Mouse (Mus musculus) stomach, postnatal 0 days (tissue): ENCODE results near the gene Ltb4r2. TPM values are rescaled to one million over a fixed set of nuclear protein-coding genes. Genes with fewer than 3 reads are reported as not detected.

Experiments
- ATAC-seq: fragments of 200-750 bp; cut with Nextera tagmentation; 2 replicates; pipeline ENCODE4 v1.8.0; 2017; ENCODE audit not compliant: low FRiP score, low TSS enrichment
- DNase-seq: peaks from one replicate; pipeline ENCODE4 v3.0.0-alpha.2; 2016; ENCODE audit warnings: low spot score
- H3K27ac ChIP-seq: fragments of 300-500 bp; sonication (generic); replicated peaks from 2 replicates; pipeline ENCODE4 v1.5.1; 2014; ENCODE audit warnings: mild to moderate bottlenecking, control low read depth
- H3K27me3 ChIP-seq: fragments of 300-500 bp; sonication (generic); 2 replicates; pipeline ENCODE4 v1.6.1; 2014; ENCODE audit warnings: low read length; ENCODE audit not compliant: control insufficient read depth, insufficient read depth
- H3K36me3 ChIP-seq: fragments of 300-500 bp; sonication (generic); 2 replicates; pipeline ENCODE4 v1.6.1; 2014; ENCODE audit warnings: low read length, mixed read lengths; ENCODE audit not compliant: control insufficient read depth, insufficient read depth
- H3K4me1 ChIP-seq: fragments of 300-500 bp; sonication (generic); replicated peaks from 2 replicates; pipeline ENCODE4 v1.6.1; 2014; ENCODE audit warnings: antibody characterized with exemption; ENCODE audit not compliant: control insufficient read depth, insufficient read depth
- H3K4me2 ChIP-seq: fragments of 300-500 bp; sonication (generic); replicated peaks from 2 replicates; pipeline ENCODE4 v1.6.1; 2014; ENCODE audit warnings: low read depth, mild to moderate bottlenecking, control low read depth, moderate library complexity
- H3K4me3 ChIP-seq: fragments of 300-500 bp; sonication (generic); 2 replicates; pipeline ENCODE4 v1.5.1; 2014; ENCODE audit warnings: low read depth, low read length, control low read depth
- H3K9ac ChIP-seq: fragments of 300-500 bp; sonication (generic); 2 replicates; pipeline ENCODE4 v1.6.1; 2014; ENCODE audit warnings: mild to moderate bottlenecking, low read length, control low read depth, mixed read lengths
- H3K9me3 ChIP-seq: fragments of 300-500 bp; sonication (generic); 2 replicates; pipeline ENCODE4 v1.6.1; 2016; ENCODE audit warnings: low read length; ENCODE audit not compliant: control insufficient read depth
- CTCF ChIP-seq: IDR thresholded peaks from 2 replicates; pipeline ENCODE4 v1.5.1; 2016; ENCODE audit warnings: antibody characterized with exemption, low read depth, mild to moderate bottlenecking, moderate library complexity
- EP300 ChIP-seq: optimal IDR thresholded peaks from 2 replicates; pipeline ENCODE3; 2016; ENCODE audit warnings: antibody characterized with exemption
- WGBS: fragments of 180-500 bp; shearing (Covaris S2); extraction: QIAGEN DNeasy Blood & Tissue Kit; methylation state at CpG from one replicate; pipeline ENCODE4 v1.1.7; 2014; 5-methylcytosine and 5-hydroxymethylcytosine counted together
- polyA plus RNA-seq: library from polyadenylated mRNA; unstranded; fragments of >200 nt; fragmentation: Nextera tagmentation; extraction: Ambion mirVana; gene quantifications from 2 replicates; pipeline ENCODE4 v1.2.1, GENCODE M21; 2015

Gene Ltb4r2
- polyA plus RNA-seq, result 3.2 and 3.8 TPM in 2 replicates

DNA sequence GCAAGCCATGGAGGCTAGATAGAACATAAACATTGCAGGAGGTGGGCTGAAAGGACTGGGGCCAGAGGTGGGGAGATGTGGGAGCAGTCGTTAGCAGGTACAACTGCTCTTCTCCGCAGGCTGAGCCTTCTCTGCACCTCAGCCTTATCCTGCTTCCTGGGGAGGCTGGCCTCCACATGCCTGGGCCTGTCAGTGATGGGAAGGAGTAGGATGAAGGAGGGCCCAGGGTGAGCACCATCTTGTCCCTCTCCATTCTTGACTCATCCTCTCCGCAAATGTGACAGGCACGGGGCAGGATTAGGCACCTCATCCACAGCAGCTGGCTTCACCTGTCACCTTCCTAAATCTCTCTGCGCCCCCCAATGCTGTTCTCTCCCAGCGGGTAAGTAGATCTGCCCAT, at the start of gene Ltb4r2:
TSS of gene Ltb4r2 (plus strand) at position 266 of the 400 bp plus-strand sequence.
- H3K4me3 ChIP-seq, result peak within 1 kb of the TSS; percentile 51
- H3K27me3 ChIP-seq, result no peaks in the 10 kb centered on the region
- H3K36me3 ChIP-seq, result no peaks in the 10 kb centered on the region
- no peak for ATAC-seq
- H3K9ac ChIP-seq, result peak within 1 kb of the TSS; percentile 76
- H3K9me3 ChIP-seq, result no peaks in the 10 kb centered on the region
- peaks cover 3% of the 10 kb centered on the region; the same call in 1 of the 2 replicates for H3K4me1 ChIP-seq
- 71% methylated on average over 6 of the region's 6 CpGs for WGBS
- H3K4me2 ChIP-seq, result peak within 1 kb of the TSS; percentile 98
- TF ChIP-seq CTCF (no peak), EP300 (no peak)
- DNase-seq, result no peak
- peak within 1 kb of the TSS; percentile 85 for H3K27ac ChIP-seq

DNA sequence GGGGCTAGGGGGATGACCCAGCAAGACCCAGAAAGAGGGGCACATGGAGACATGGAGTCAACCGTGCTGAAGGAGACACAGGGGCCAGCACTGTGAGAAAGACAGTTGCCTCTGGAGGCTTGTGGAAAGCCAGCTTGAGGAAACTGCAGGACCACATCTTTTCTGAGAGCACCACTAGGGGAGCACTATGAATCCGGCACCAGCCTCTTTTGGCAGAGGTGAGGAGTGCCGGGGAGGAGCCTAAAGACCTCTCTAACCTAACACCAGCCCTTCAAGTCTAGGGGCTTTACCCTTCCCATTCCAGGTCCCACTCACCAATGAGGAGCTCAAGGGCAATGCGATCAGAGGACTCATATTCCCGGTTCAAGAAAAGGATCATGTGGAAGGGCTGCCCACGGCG, 49.4 kb upstream of the Ltb4r2 start:
- H3K4me3 ChIP-seq, result peak overlapping the region; percentile 27
- no peak for TF ChIP-seq EP300
- TF ChIP-seq CTCF, result peak; percentile 46
- WGBS, result 74% methylated on average over 7 of the region's 7 CpGs

DNA sequence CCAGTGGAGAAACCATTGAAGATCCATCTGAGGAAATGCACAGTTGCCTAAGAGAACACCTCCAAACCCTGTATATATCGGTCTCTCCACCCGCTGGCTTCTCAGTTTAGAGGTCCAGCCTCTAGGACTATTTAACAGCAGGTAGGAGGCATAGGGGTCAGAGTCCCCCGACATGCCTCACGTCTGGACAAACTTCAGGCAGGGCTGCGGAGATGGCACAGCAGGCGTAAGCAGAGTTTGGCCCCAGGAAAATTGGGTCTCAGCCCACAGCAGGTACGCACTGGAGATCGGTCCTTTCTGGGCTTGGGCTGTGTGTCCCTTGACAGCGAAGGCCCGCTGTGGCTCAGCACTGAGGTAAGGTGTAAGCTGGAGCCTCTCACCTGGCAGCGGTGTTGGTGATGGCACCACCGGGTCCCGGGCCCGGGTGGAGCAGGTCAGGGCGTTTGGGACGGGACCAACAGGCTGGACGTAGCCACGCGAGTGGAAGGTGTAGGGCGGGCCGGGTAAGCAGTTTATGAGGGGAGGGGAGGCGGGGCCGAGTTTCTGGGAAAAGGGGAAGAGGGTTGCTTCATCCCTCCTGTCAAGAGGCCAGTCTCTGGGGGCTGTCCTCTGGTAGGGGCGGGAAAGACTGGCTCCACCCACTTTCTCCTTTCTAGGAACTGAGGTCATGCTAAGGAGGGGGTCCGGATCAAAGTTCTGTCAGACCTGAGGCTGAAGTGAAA, 48.1 kb upstream of the Ltb4r2 start:
- TF ChIP-seq CTCF (no peak), EP300 (no peak)
- 14% methylated on average over 25 of the region's 25 CpGs for WGBS
- H3K4me3 ChIP-seq, result peak overlapping the region; percentile 27
- ATAC-seq, result peak; percentile 24; the same call in 1 of the 2 replicates
- H3K36me3 ChIP-seq, result peaks cover 3% of the 10 kb centered on the region; the same call in 1 of the 2 replicates
- H3K27ac ChIP-seq, result peak overlapping the region; percentile 73
- H3K4me2 ChIP-seq, result peak overlapping the region; percentile 58
- peaks cover 3% of the 10 kb centered on the region; the same call in 1 of the 2 replicates for H3K4me1 ChIP-seq
- H3K27me3 ChIP-seq, result no peaks in the 10 kb centered on the region
- H3K9ac ChIP-seq, result peak overlapping the region; percentile 58
- DNase-seq, result peak; percentile 56
- H3K9me3 ChIP-seq, result no peaks in the 10 kb centered on the region

More for the DNA sequence above, 49.4 kb upstream of the Ltb4r2 start:
- Histone ChIP-seq H3K9ac (peak overlapping the region; percentile 58; the same call in 1 of the 2 replicates), H3K4me1 (peaks cover 3% of the 10 kb centered on the region; the same call in 1 of the 2 replicates), H3K36me3 (0 out of 2 replicates have a peak, but pooled peaks cover 3% of the 10 kb centered on the region), H3K27me3 (no peaks in the 10 kb centered on the region), H3K27ac (peak overlapping the region; percentile 73), H3K4me2 (peak overlapping the region; percentile 58), H3K9me3 (no peaks in the 10 kb centered on the region)
- ATAC-seq (no peak), DNase-seq (no peak)

DNA sequence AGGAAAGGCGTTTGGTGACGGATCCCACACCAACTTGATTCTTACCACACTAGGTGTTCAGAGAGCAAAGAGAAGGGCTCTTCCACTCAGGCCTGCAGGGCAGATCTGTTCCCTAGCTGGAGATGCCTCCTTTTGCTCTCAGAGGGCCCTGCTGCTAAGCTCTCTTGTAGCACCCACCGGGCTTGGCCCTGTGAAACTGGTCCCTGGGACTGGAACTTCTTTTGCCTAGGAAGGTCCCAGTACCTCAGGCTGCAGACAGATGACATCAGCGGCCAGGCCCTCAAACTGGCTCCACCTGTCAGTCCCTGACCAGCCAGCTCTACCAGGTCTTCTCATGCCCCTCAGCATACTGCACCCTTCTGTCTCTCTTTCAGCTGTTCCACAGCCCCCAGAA, 47.5 kb upstream of the Ltb4r2 start, which contains the start of gene Tgm1:
TSS of gene Tgm1 (minus strand) at position 198 of the 394 bp plus-strand sequence.
- WGBS, result 16% methylated on average over 4 of the region's 4 CpGs
- DNase-seq (no peak), ATAC-seq (peak; percentile 3; the same call in 1 of the 2 replicates)
- Histone ChIP-seq H3K4me1 (peaks cover 3% of the 10 kb centered on the region; the same call in 1 of the 2 replicates), H3K4me2 (peak within 1 kb of the TSS; percentile 58), H3K36me3 (peaks cover 7% of the 10 kb centered on the region; the same call in 1 of the 2 replicates), H3K4me3 (peak within 1 kb of the TSS; percentile 27), H3K27ac (peak within 1 kb of the TSS; percentile 73), H3K9ac (peak within 1 kb of the TSS; percentile 58), H3K27me3 (no peaks in the 10 kb centered on the region), H3K9me3 (no peaks in the 10 kb centered on the region)
- TF ChIP-seq CTCF, result no peak
- no peak for TF ChIP-seq EP300

DNA sequence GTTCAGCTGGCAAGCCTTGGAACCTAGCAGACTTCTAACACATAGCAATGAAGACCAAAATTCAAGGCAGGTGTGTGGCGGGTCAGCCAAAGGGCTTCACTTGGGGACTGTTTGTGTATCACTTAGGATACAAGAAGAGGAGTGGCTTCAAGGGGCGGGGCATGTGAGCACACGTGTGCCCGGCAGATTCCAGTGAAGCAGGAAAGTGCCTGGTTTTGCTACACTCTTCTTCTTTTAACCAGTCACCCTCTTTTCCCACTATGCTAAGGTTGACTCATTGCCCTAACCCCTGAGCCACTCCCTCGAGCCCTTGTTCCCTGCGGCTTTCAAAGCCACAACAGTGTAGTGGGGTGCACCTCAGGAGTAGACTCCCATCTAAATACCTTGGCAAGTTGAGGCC, 46.3 kb upstream of the Ltb4r2 start:
- no peak for TF ChIP-seq EP300
- TF ChIP-seq CTCF, result no peak
- ATAC-seq (peak; percentile 74), DNase-seq (peak; percentile 62)
- H3K27ac ChIP-seq, result peak overlapping the region; percentile 49; the same call in 1 of the 2 replicates
- WGBS, result 12% methylated on average over 6 of the region's 6 CpGs
- no peak overlapping the region for H3K9ac ChIP-seq
- H3K4me3 ChIP-seq, result no peak overlapping the region
- no peaks in the 10 kb centered on the region for H3K27me3 ChIP-seq
- no peaks in the 10 kb centered on the region for H3K9me3 ChIP-seq
- H3K4me2 ChIP-seq, result no peak overlapping the region
- peaks cover 11% of the 10 kb centered on the region; the same call in 1 of the 2 replicates for H3K36me3 ChIP-seq
- H3K4me1 ChIP-seq, result peaks cover 3% of the 10 kb centered on the region; the same call in 1 of the 2 replicates
